Mouse (Mus musculus): ENCODE data around the gene Prps1l1. TPM values are rescaled to one million over a fixed set of nuclear protein-coding genes. Genes with fewer than 3 reads are reported as not detected.

Gene Prps1l1
- polyA plus RNA-seq, 1 experiment from 2014 or later: not detected

DNA sequence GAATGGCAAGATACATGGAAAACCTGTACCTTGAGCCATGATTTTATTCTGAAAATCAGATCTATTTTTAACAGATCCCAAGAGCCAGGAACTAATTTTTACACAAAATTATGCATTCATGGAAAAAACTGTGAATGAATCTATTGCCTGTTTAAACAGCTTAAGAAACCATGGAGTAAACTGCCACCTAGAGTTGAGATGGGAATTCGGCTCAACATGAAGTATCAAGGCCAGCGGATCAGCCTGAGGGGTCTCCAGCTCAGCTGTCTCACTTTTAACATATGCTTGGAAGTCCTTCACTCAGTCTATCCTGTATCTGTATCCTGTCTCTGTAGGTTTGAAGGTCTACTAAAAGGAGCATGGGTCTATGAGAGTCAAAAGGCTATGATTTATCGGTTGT lies 31.5 kb downstream of the Prps1l1 start:
- ATAC-seq (replicated peaks; ENCODE audit: insufficient number of reproducible peaks, low FRiP score, low TSS enrichment, low read depth): no peak
- Histone ChIP-seq H3K9me3 (replicated peaks; ENCODE audit: control insufficient read depth, low read length) (no peaks in the 10 kb centered on the region), H3K27me3 (ENCODE audit: control insufficient read depth, insufficient read depth, low read length) (no peaks in the 10 kb centered on the region), H3K36me3 (replicated peaks; ENCODE audit: control insufficient read depth, insufficient read depth, low read depth, low read length) (no peaks in the 10 kb centered on the region), H3K4me1 (ENCODE audit: control insufficient read depth, insufficient read depth, low read length) (no peaks in the 10 kb centered on the region), H3K27ac (replicated peaks; ENCODE audit: low read depth, low read length) (no peak overlapping the region), H3K4me3 (ENCODE audit: low read depth, low read length) (no peak overlapping the region), H3K4me2 (ENCODE audit: low read depth, low read length) (no peak overlapping the region), H3K9ac (replicated peaks; ENCODE audit: low read length) (no peak overlapping the region)
- 64% methylated on average over 3 of the region's 3 CpGs for WGBS
- peak; percentile 53 for DNase-seq (ENCODE audit: low spot score)

- DNase-seq (ENCODE audit: low spot score) (no peak), ATAC-seq (replicated peaks; ENCODE audit: insufficient number of reproducible peaks, low FRiP score, low TSS enrichment, low read depth) (no peak)
- H3K4me1 ChIP-seq (ENCODE audit: control insufficient read depth, insufficient read depth, low read length): no peaks in the 10 kb centered on the region
- no peak overlapping the region for H3K4me2 ChIP-seq (ENCODE audit: low read depth, low read length)
- H3K9me3 ChIP-seq (replicated peaks; ENCODE audit: control insufficient read depth, low read length): no peaks in the 10 kb centered on the region
- WGBS: 84% methylated on average over 9 of the region's 9 CpGs
- no peaks in the 10 kb centered on the region for H3K36me3 ChIP-seq (replicated peaks; ENCODE audit: control insufficient read depth, insufficient read depth, low read depth, low read length)
- no peak overlapping the region for H3K9ac ChIP-seq (replicated peaks; ENCODE audit: low read length)
- H3K27me3 ChIP-seq (ENCODE audit: control insufficient read depth, insufficient read depth, low read length): no peaks in the 10 kb centered on the region
- no peak overlapping the region for H3K27ac ChIP-seq (replicated peaks; ENCODE audit: low read depth, low read length)
- H3K4me3 ChIP-seq (ENCODE audit: low read depth, low read length): no peak overlapping the region
These were observed 32.1 kb downstream of the Prps1l1 start for GRCm38 (mm10) chr12:35016481-35017250.

DNA sequence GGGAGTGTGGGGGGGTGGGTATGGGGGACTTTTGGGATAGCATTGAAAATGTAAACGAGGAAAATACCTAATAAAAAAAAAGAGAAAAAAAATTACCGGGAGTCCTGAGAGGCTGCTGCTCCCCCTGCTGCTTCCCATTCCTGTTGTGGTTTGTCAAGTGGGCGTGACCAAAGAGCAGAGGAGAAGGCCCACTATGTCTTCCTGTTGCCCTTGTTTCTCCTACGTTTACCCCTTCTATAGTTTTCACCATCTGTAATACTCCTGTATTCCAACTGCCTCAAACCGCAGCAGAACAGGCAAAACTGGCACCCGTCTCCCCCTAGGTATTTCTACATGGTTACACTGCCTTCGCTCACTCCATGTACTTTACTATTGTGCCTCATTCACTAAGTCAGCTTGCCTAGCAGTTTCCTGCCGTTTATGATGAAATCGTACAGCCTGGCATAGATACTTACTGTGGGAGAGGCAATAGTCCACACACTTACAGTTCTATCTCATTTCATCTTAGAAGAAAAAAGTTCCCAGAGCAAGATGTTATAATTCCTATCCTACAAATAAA lies 34.2 kb downstream of the Prps1l1 start:
- H3K9me3 ChIP-seq (replicated peaks; ENCODE audit: control insufficient read depth, low read length): no peaks in the 10 kb centered on the region
- no peaks in the 10 kb centered on the region for H3K27me3 ChIP-seq (ENCODE audit: control insufficient read depth, insufficient read depth, low read length)
- ATAC-seq (replicated peaks; ENCODE audit: insufficient number of reproducible peaks, low FRiP score, low TSS enrichment, low read depth) (no peak), DNase-seq (ENCODE audit: low spot score) (no peak)
- no peak overlapping the region for H3K27ac ChIP-seq (replicated peaks; ENCODE audit: low read depth, low read length)
- no peak overlapping the region for H3K4me3 ChIP-seq (ENCODE audit: low read depth, low read length)
- no peaks in the 10 kb centered on the region for H3K36me3 ChIP-seq (replicated peaks; ENCODE audit: control insufficient read depth, insufficient read depth, low read depth, low read length)
- no peak overlapping the region for H3K4me2 ChIP-seq (ENCODE audit: low read depth, low read length)
- H3K4me1 ChIP-seq (ENCODE audit: control insufficient read depth, insufficient read depth, low read length): no peaks in the 10 kb centered on the region
- no peak overlapping the region for H3K9ac ChIP-seq (replicated peaks; ENCODE audit: low read length)
- WGBS: 84% methylated on average over 9 of the region's 9 CpGs

DNA sequence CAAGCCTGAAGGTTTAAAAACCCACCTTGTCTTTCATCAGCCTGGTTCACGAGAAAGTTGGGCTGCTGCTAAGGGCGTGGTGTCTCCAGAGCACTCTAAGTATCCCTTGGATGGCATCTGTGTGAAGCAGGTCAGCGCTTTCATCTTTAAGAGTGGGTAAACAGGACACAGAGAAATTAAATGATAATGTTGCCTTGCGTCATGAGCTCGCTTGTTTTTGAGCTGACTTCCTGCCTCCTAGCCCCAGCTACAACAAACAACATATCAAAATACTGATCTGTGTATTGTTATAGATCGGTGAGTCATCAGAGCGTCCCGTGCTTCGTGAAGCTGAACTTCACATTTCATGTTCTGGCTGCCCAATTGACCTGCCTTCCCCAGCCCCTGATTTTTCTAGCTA lies 36.7 kb downstream of the Prps1l1 start:
- 86% methylated on average over 9 of the region's 9 CpGs for WGBS
- ATAC-seq (replicated peaks; ENCODE audit: insufficient number of reproducible peaks, low FRiP score, low TSS enrichment, low read depth): no peak

GRCm38 (mm10) chr12:35022066-35022465 lies 37.5 kb downstream of the Prps1l1 start:
- H3K9me3 ChIP-seq (replicated peaks; ENCODE audit: control insufficient read depth, low read length): no peaks in the 10 kb centered on the region
- no peak for ATAC-seq (replicated peaks; ENCODE audit: insufficient number of reproducible peaks, low FRiP score, low TSS enrichment, low read depth)
- no peak overlapping the region for H3K4me2 ChIP-seq (ENCODE audit: low read depth, low read length)
- no peak overlapping the region for H3K27ac ChIP-seq (replicated peaks; ENCODE audit: low read depth, low read length)
- H3K9ac ChIP-seq (replicated peaks; ENCODE audit: low read length): no peak overlapping the region
- no peaks in the 10 kb centered on the region for H3K4me1 ChIP-seq (ENCODE audit: control insufficient read depth, insufficient read depth, low read length)
- WGBS: 49% methylated on average over 10 of the region's 10 CpGs
- no peak for DNase-seq (ENCODE audit: low spot score)
- no peak overlapping the region for H3K4me3 ChIP-seq (ENCODE audit: low read depth, low read length)
- H3K27me3 ChIP-seq (ENCODE audit: control insufficient read depth, insufficient read depth, low read length): no peaks in the 10 kb centered on the region
- no peaks in the 10 kb centered on the region for H3K36me3 ChIP-seq (replicated peaks; ENCODE audit: control insufficient read depth, insufficient read depth, low read depth, low read length)

More for the DNA sequence above, 36.7 kb downstream of the Prps1l1 start:
- no peak overlapping the region for H3K4me3 ChIP-seq (ENCODE audit: low read depth, low read length)
- H3K4me2 ChIP-seq (ENCODE audit: low read depth, low read length): no peak overlapping the region
- no peaks in the 10 kb centered on the region for H3K36me3 ChIP-seq (replicated peaks; ENCODE audit: control insufficient read depth, insufficient read depth, low read depth, low read length)
- H3K27ac ChIP-seq (replicated peaks; ENCODE audit: low read depth, low read length): no peak overlapping the region
- H3K4me1 ChIP-seq (ENCODE audit: control insufficient read depth, insufficient read depth, low read length): no peaks in the 10 kb centered on the region
- no peak overlapping the region for H3K9ac ChIP-seq (replicated peaks; ENCODE audit: low read length)
- H3K9me3 ChIP-seq (replicated peaks; ENCODE audit: control insufficient read depth, low read length): no peaks in the 10 kb centered on the region
- no peaks in the 10 kb centered on the region for H3K27me3 ChIP-seq (ENCODE audit: control insufficient read depth, insufficient read depth, low read length)
- DNase-seq (ENCODE audit: low spot score): no peak

GRCm38 (mm10) chr12:35025916-35026432 lies 41.4 kb downstream of the Prps1l1 start:
- WGBS: 78% methylated on average over 4 of the region's 4 CpGs
- H3K36me3 ChIP-seq (replicated peaks; ENCODE audit: control insufficient read depth, insufficient read depth, low read depth, low read length): no peaks in the 10 kb centered on the region
- H3K27ac ChIP-seq (replicated peaks; ENCODE audit: low read depth, low read length): no peak overlapping the region
- H3K9ac ChIP-seq (replicated peaks; ENCODE audit: low read length): no peak overlapping the region
- ATAC-seq (replicated peaks; ENCODE audit: insufficient number of reproducible peaks, low FRiP score, low TSS enrichment, low read depth) (no peak), DNase-seq (ENCODE audit: low spot score) (no peak)
- no peak overlapping the region for H3K4me2 ChIP-seq (ENCODE audit: low read depth, low read length)
- H3K27me3 ChIP-seq (ENCODE audit: control insufficient read depth, insufficient read depth, low read length): no peaks in the 10 kb centered on the region
- no peaks in the 10 kb centered on the region for H3K4me1 ChIP-seq (ENCODE audit: control insufficient read depth, insufficient read depth, low read length)
- no peak overlapping the region for H3K4me3 ChIP-seq (ENCODE audit: low read depth, low read length)
- H3K9me3 ChIP-seq (replicated peaks; ENCODE audit: control insufficient read depth, low read length): no peaks in the 10 kb centered on the region

DNA sequence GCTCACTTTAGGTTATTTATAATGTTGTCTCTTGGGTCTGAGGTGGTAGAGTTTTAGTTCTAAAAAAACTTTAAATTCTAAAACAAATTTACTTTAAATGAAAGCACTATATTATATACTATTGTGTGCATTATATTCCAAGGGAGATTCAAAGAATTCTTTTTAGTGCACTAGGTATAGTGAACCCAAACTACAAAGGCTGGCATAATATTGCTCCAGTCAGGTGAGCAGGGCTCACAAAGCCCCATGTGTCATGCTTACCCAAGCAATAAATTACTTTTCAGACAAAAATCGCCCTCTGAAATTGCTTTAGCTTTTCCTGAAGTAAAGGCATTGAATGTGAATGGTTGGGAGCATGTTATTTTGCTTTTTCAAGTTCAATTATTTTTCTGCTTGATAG lies 43.0 kb downstream of the Prps1l1 start:
- Histone ChIP-seq H3K9ac (replicated peaks; ENCODE audit: low read length) (no peak overlapping the region), H3K27me3 (ENCODE audit: control insufficient read depth, insufficient read depth, low read length) (no peaks in the 10 kb centered on the region), H3K4me2 (ENCODE audit: low read depth, low read length) (no peak overlapping the region), H3K27ac (replicated peaks; ENCODE audit: low read depth, low read length) (no peak overlapping the region), H3K4me1 (ENCODE audit: control insufficient read depth, insufficient read depth, low read length) (no peaks in the 10 kb centered on the region), H3K36me3 (replicated peaks; ENCODE audit: control insufficient read depth, insufficient read depth, low read depth, low read length) (no peaks in the 10 kb centered on the region), H3K4me3 (ENCODE audit: low read depth, low read length) (no peak overlapping the region), H3K9me3 (replicated peaks; ENCODE audit: control insufficient read depth, low read length) (no peaks in the 10 kb centered on the region)
- WGBS: 67% methylated on average over 1 of the region's 1 CpGs
- no peak for DNase-seq (ENCODE audit: low spot score)
- no peak for ATAC-seq (replicated peaks; ENCODE audit: insufficient number of reproducible peaks, low FRiP score, low TSS enrichment, low read depth)
